Mouse (Mus musculus) kidney, embryonic 15.5 days (tissue): ENCODE results near the gene 1110065P20Rik. TPM values are rescaled to one million over a fixed set of nuclear protein-coding genes. Genes with fewer than 3 reads are reported as not detected.

Experiments
- ATAC-seq: fragments of 200-750 bp; cut with Nextera tagmentation; replicated peaks from 2 replicates; pipeline ENCODE4 v1.8.0; 2017; ENCODE audit warnings: moderate TSS enrichment; ENCODE audit not compliant: low FRiP score
- H3K27ac ChIP-seq: fragments of 300-500 bp; sonication (generic); 2 replicates; pipeline ENCODE4 v1.5.1; 2015; ENCODE audit warnings: mild to moderate bottlenecking, inconsistent platforms
- H3K27me3 ChIP-seq: fragments of 300-500 bp; sonication (generic); 2 replicates; pipeline ENCODE4 v1.6.1; 2015; ENCODE audit warnings: inconsistent platforms
- H3K36me3 ChIP-seq: fragments of 300-500 bp; sonication (generic); 2 replicates; pipeline ENCODE4 v1.6.1; 2015; ENCODE audit warnings: inconsistent platforms
- H3K4me1 ChIP-seq: fragments of 300-500 bp; sonication (generic); 2 replicates; pipeline ENCODE4 v1.6.1; 2015; ENCODE audit warnings: inconsistent platforms
- H3K4me2 ChIP-seq: fragments of 300-500 bp; sonication (generic); 2 replicates; pipeline ENCODE4 v1.6.1; 2015; ENCODE audit warnings: moderate library complexity, mild to moderate bottlenecking, inconsistent platforms
- H3K4me3 ChIP-seq: fragments of 300-500 bp; sonication (generic); replicated peaks from 2 replicates; pipeline ENCODE4 v1.5.1; 2015; ENCODE audit warnings: mild to moderate bottlenecking, inconsistent platforms
- H3K9ac ChIP-seq: fragments of 300-500 bp; sonication (generic); 2 replicates; pipeline ENCODE4 v1.6.1; 2015; ENCODE audit warnings: mild to moderate bottlenecking, inconsistent platforms
- H3K9me3 ChIP-seq: fragments of 300-500 bp; sonication (generic); replicated peaks from 2 replicates; pipeline ENCODE4 v1.6.1; 2016; ENCODE audit warnings: inconsistent platforms
- WGBS: fragments of 180-500 bp; shearing (Covaris S2); methylation state at CpG from one replicate; pipeline ENCODE4 v1.1.7; 2015; ENCODE audit warnings: mixed read lengths; 5-methylcytosine and 5-hydroxymethylcytosine counted together
- polyA plus RNA-seq: library from polyadenylated mRNA; unstranded; fragments of >200 nt; fragmentation: Nextera tagmentation; extraction: Ambion mirVana; gene quantifications from 2 replicates; pipeline ENCODE4 v1.2.1, GENCODE M21; 2015

Gene 1110065P20Rik
- 46.9 and 50.3 TPM in 2 replicates for polyA plus RNA-seq

GRCm38 (mm10) chr4:124850933-124851658 lies at the start of gene 1110065P20Rik:
Gene 1110065P20Rik (minus strand): TSS chr4:124851196.
- ATAC-seq, result peak; percentile 58
- Histone ChIP-seq H3K27me3 (no peaks in the 10 kb centered on the region), H3K4me1 (peaks cover 37% of the 10 kb centered on the region), H3K9me3 (no peaks in the 10 kb centered on the region), H3K27ac (peak within 1 kb of the TSS; percentile 91), H3K9ac (peak within 1 kb of the TSS; percentile 87), H3K4me2 (peak within 1 kb of the TSS; percentile 75), H3K36me3 (peaks cover 35% of the 10 kb centered on the region), H3K4me3 (peak within 1 kb of the TSS; percentile 98)
- WGBS, result under 1% methylated on average over 68 of the region's 75 CpGs

GRCm38 (mm10) chr4:124899906-124900305 lies 48.9 kb upstream of the 1110065P20Rik start:
- H3K27me3 ChIP-seq, result peaks cover 74% of the 10 kb centered on the region
- no peaks in the 10 kb centered on the region for H3K9me3 ChIP-seq
- no peak overlapping the region for H3K27ac ChIP-seq
- ATAC-seq, result no peak
- H3K36me3 ChIP-seq, result no peaks in the 10 kb centered on the region
- no peak overlapping the region for H3K4me2 ChIP-seq
- WGBS, result 57% methylated on average over 5 of the region's 5 CpGs
- H3K4me1 ChIP-seq, result peaks cover 3% of the 10 kb centered on the region
- H3K9ac ChIP-seq, result no peak overlapping the region
- no peak overlapping the region for H3K4me3 ChIP-seq

GRCm38 (mm10) chr4:124898428-124898827 lies 47.4 kb upstream of the 1110065P20Rik start:
- peaks cover 81% of the 10 kb centered on the region for H3K27me3 ChIP-seq
- WGBS, result 55% methylated on average over 10 of the region's 10 CpGs
- H3K4me1 ChIP-seq, result peaks cover 9% of the 10 kb centered on the region
- H3K36me3 ChIP-seq, result no peaks in the 10 kb centered on the region
- no peak overlapping the region for H3K4me2 ChIP-seq
- H3K4me3 ChIP-seq, result no peak overlapping the region
- H3K27ac ChIP-seq, result no peak overlapping the region
- no peaks in the 10 kb centered on the region for H3K9me3 ChIP-seq
- H3K9ac ChIP-seq, result no peak overlapping the region
- no peak for ATAC-seq

GRCm38 (mm10) chr4:124894508-124895428 lies 43.8 kb upstream of the 1110065P20Rik start:
- no peak overlapping the region for H3K27ac ChIP-seq
- H3K9me3 ChIP-seq, result no peaks in the 10 kb centered on the region
- peak overlapping the region; percentile 47 for H3K4me3 ChIP-seq
- no peak overlapping the region for H3K9ac ChIP-seq
- ATAC-seq, result 0 out of 2 replicates have a peak, but pooled peaks have one; percentile 12
- H3K27me3 ChIP-seq, result peaks cover 89% of the 10 kb centered on the region
- H3K36me3 ChIP-seq, result no peaks in the 10 kb centered on the region
- H3K4me2 ChIP-seq, result peak overlapping the region; percentile 79
- WGBS, result 2% methylated on average over 83 of the region's 83 CpGs
- H3K4me1 ChIP-seq, result peaks cover 9% of the 10 kb centered on the region

GRCm38 (mm10) chr4:124893769-124894168 lies 42.8 kb upstream of the 1110065P20Rik start:
- 33% methylated on average over 6 of the region's 6 CpGs for WGBS
- Histone ChIP-seq H3K9ac (no peak overlapping the region), H3K27ac (no peak overlapping the region), H3K4me2 (no peak overlapping the region), H3K4me3 (no peak overlapping the region), H3K27me3 (peaks cover 89% of the 10 kb centered on the region), H3K4me1 (peaks cover 9% of the 10 kb centered on the region), H3K36me3 (no peaks in the 10 kb centered on the region), H3K9me3 (no peaks in the 10 kb centered on the region)
- ATAC-seq, result no peak

GRCm38 (mm10) chr4:124890831-124891230 lies 39.8 kb upstream of the 1110065P20Rik start:
- Histone ChIP-seq H3K27ac (no peak overlapping the region), H3K4me2 (no peak overlapping the region), H3K9me3 (no peaks in the 10 kb centered on the region), H3K4me1 (peaks cover 9% of the 10 kb centered on the region), H3K4me3 (no peak overlapping the region), H3K9ac (no peak overlapping the region), H3K36me3 (no peaks in the 10 kb centered on the region), H3K27me3 (peaks cover 91% of the 10 kb centered on the region)
- ATAC-seq, result no peak
- WGBS, result 61% methylated on average over 5 of the region's 5 CpGs

- no peak for ATAC-seq
- Histone ChIP-seq H3K4me3 (no peak overlapping the region), H3K4me1 (peaks cover 6% of the 10 kb centered on the region), H3K27me3 (peaks cover 90% of the 10 kb centered on the region), H3K36me3 (no peaks in the 10 kb centered on the region), H3K27ac (no peak overlapping the region), H3K9ac (no peak overlapping the region), H3K9me3 (no peaks in the 10 kb centered on the region), H3K4me2 (no peak overlapping the region)
- WGBS, result 84% methylated on average over 2 of the region's 2 CpGs
Observed at GRCm38 (mm10) chr4:124889935-124890334, 38.9 kb upstream of the 1110065P20Rik start.

GRCm38 (mm10) chr4:124888702-124889101 lies 37.7 kb upstream of the 1110065P20Rik start:
- no peaks in the 10 kb centered on the region for H3K36me3 ChIP-seq
- 70% methylated on average over 7 of the region's 7 CpGs for WGBS
- no peaks in the 10 kb centered on the region for H3K4me1 ChIP-seq
- H3K9me3 ChIP-seq, result no peaks in the 10 kb centered on the region
- ATAC-seq, result no peak
- no peak overlapping the region for H3K4me2 ChIP-seq
- no peak overlapping the region for H3K27ac ChIP-seq
- H3K27me3 ChIP-seq, result peaks cover 89% of the 10 kb centered on the region
- no peak overlapping the region for H3K9ac ChIP-seq
- H3K4me3 ChIP-seq, result no peak overlapping the region

- 1% methylated on average over 37 of the region's 37 CpGs for WGBS
- H3K4me1 ChIP-seq, result peaks cover 20% of the 10 kb centered on the region
- H3K9ac ChIP-seq, result no peak overlapping the region
- H3K36me3 ChIP-seq, result no peaks in the 10 kb centered on the region
- peak overlapping the region; percentile 40 for H3K4me3 ChIP-seq
- peaks cover 82% of the 10 kb centered on the region for H3K27me3 ChIP-seq
- no peak overlapping the region for H3K27ac ChIP-seq
- H3K4me2 ChIP-seq, result peak overlapping the region; percentile 70
- peak; percentile 43; the same call in 1 of the 2 replicates for ATAC-seq
- no peaks in the 10 kb centered on the region for H3K9me3 ChIP-seq
Observed at GRCm38 (mm10) chr4:124882151-124882729, 31.2 kb upstream of the 1110065P20Rik start.

GRCm38 (mm10) chr4:124881341-124881908 lies 30.4 kb upstream of the 1110065P20Rik start:
- Histone ChIP-seq H3K4me1 (peaks cover 20% of the 10 kb centered on the region), H3K9me3 (no peaks in the 10 kb centered on the region), H3K27ac (no peak overlapping the region), H3K9ac (no peak overlapping the region), H3K4me2 (peak overlapping the region; percentile 70), H3K36me3 (no peaks in the 10 kb centered on the region), H3K27me3 (peaks cover 77% of the 10 kb centered on the region), H3K4me3 (peak overlapping the region; percentile 40)
- peak; percentile 79 for ATAC-seq
- under 1% methylated on average over 37 of the region's 37 CpGs for WGBS

- no peak for ATAC-seq
- no peak within 1 kb of the TSS for H3K9ac ChIP-seq
- H3K4me3 ChIP-seq, result peak within 1 kb of the TSS; percentile 40
- no peaks in the 10 kb centered on the region for H3K36me3 ChIP-seq
- peaks cover 20% of the 10 kb centered on the region for H3K4me1 ChIP-seq
- H3K27ac ChIP-seq, result no peak within 1 kb of the TSS
- peak within 1 kb of the TSS; percentile 70 for H3K4me2 ChIP-seq
- WGBS, result 3% methylated on average over 11 of the region's 11 CpGs
- H3K27me3 ChIP-seq, result peaks cover 68% of the 10 kb centered on the region
- no peaks in the 10 kb centered on the region for H3K9me3 ChIP-seq
Observed at GRCm38 (mm10) chr4:124880599-124880998, 29.6 kb upstream of the 1110065P20Rik start, which contains the start of gene Epha10. Gene Epha10 (plus strand): TSS chr4:124880899.
